Mouse (Mus musculus): ENCODE measurements at regions not wholly inside any gene's neighbourhood (a gene's known extent, or its start where the extent isn't known, plus 50 kb on each side); places are given as distances from the start of the nearest gene placed in this dataset.
A peak's percentile ranks its signal among the peaks of the same experiment; 100 is the strongest.

GRCm38 (mm10) chr19:45304538-45304937 is 59.0 kb upstream of the Btrc start:
- Histone ChIP-seq H3K9me3 (replicated peaks; ENCODE audit: control insufficient read depth, low read length) (no peaks in the 10 kb centered on the region), H3K27me3 (ENCODE audit: control insufficient read depth, insufficient read depth, low read length) (peaks cover 23% of the 10 kb centered on the region), H3K4me1 (ENCODE audit: control insufficient read depth, insufficient read depth, low read length) (peaks cover 32% of the 10 kb centered on the region), H3K27ac (ENCODE audit: low read length) (no peak overlapping the region), H3K4me3 (ENCODE audit: low read length) (no peak overlapping the region), H3K36me3 (ENCODE audit: control insufficient read depth, insufficient read depth) (no peaks in the 10 kb centered on the region), H3K9ac (ENCODE audit: low read length) (no peak overlapping the region), H3K4me2 (ENCODE audit: low read depth, low read length) (no peak overlapping the region)
- ATAC-seq (replicated peaks; ENCODE audit: extremely low read depth, insufficient read depth, low FRiP score) = no peak
- 22% methylated on average over 8 of the region's 8 CpGs for WGBS

GRCm38 (mm10) chr19:45307299-45308275 is 55.9 kb upstream of the Btrc start:
- Histone ChIP-seq H3K4me1 (ENCODE audit: control insufficient read depth, insufficient read depth, low read length) (peaks cover 17% of the 10 kb centered on the region), H3K36me3 (ENCODE audit: control insufficient read depth, insufficient read depth) (no peaks in the 10 kb centered on the region), H3K27me3 (ENCODE audit: control insufficient read depth, insufficient read depth, low read length) (peaks cover 19% of the 10 kb centered on the region), H3K4me2 (ENCODE audit: low read depth, low read length) (no peak overlapping the region), H3K27ac (ENCODE audit: low read length) (no peak overlapping the region; the same call in 1 of the 2 replicates), H3K4me3 (ENCODE audit: low read length) (no peak overlapping the region), H3K9ac (ENCODE audit: low read length) (no peak overlapping the region), H3K9me3 (replicated peaks; ENCODE audit: control insufficient read depth, low read length) (no peaks in the 10 kb centered on the region)
- WGBS = 42% methylated on average over 16 of the region's 16 CpGs
- no peak for ATAC-seq (replicated peaks; ENCODE audit: extremely low read depth, insufficient read depth, low FRiP score)

DNA sequence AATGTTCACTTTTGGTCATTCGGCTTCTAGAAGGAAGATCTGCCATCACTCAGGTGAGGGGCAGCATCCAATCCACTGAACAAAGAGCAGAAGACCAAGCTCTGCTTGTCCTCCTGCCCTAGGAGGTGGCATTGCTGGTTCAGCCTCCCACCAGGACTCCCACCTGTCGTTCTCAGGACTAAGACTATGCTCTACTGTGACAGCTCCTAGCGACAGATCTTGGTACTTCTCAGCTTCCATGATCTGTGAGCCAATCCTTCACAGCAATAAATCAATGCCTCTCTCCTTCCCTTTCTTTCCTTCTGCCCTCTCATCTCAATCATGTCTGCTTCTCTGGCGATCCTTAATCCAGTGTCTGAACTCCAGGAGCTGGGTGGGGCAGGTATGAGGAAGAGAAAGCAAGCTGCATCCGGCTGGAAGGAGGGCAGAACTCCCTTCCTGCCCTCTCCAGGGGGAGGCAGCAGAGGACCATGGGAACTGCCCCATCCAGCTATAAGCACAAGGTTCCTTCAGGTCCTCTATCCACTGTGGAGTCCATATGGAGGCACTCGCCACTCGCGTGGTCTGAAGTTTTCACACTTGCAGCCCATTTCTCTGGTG is 54.8 kb upstream of the Btrc start:
- ATAC-seq (replicated peaks; ENCODE audit: extremely low read depth, insufficient read depth, low FRiP score) = no peak
- no peak overlapping the region for H3K9ac ChIP-seq (ENCODE audit: low read length)
- peaks cover 10% of the 10 kb centered on the region for H3K27me3 ChIP-seq (ENCODE audit: control insufficient read depth, insufficient read depth, low read length)
- 66% methylated on average over 8 of the region's 8 CpGs for WGBS
- no peak overlapping the region for H3K27ac ChIP-seq (ENCODE audit: low read length)
- H3K36me3 ChIP-seq (ENCODE audit: control insufficient read depth, insufficient read depth) = no peaks in the 10 kb centered on the region
- H3K9me3 ChIP-seq (replicated peaks; ENCODE audit: control insufficient read depth, low read length) = no peaks in the 10 kb centered on the region
- H3K4me1 ChIP-seq (ENCODE audit: control insufficient read depth, insufficient read depth, low read length) = peaks cover 13% of the 10 kb centered on the region
- H3K4me3 ChIP-seq (ENCODE audit: low read length) = no peak overlapping the region
- H3K4me2 ChIP-seq (ENCODE audit: low read depth, low read length) = no peak overlapping the region

DNA sequence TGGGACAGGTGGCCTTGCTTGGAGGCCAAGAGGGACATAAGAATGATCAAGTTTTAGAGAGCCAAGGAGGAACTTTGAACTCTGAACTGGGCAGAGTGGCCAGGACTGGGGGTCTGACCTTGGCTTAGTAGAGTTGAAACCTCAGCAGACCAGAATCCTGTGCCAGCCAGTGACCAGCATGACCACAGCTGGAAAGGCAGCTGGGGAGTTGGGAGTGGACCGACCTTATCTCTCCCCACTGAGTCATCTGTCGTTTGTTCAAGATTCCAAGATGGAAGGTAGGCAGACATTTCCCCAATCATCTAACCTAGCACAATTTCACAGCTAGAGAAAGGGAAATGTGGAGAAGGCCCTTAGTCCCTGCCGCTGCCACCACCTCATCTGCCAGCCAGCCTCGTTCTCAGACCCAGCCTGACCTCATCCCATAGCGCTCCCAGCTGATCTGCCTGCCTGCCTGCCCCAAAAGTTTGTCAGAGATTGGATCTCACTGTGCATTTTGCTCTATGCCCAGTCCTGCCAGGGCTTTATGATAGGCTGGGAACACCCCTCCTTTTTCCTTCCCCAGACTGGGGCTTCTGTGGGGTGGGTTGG is 53.1 kb upstream of the Btrc start:
- WGBS = 33% methylated on average over 5 of the region's 5 CpGs
- peaks cover 3% of the 10 kb centered on the region for H3K27me3 ChIP-seq (ENCODE audit: control insufficient read depth, insufficient read depth, low read length)
- H3K4me3 ChIP-seq (ENCODE audit: low read length) = peak overlapping the region; percentile 31
- H3K9me3 ChIP-seq (replicated peaks; ENCODE audit: control insufficient read depth, low read length) = no peaks in the 10 kb centered on the region
- H3K4me2 ChIP-seq (ENCODE audit: low read depth, low read length) = peak overlapping the region; percentile 57
- peak overlapping the region; percentile 59 for H3K9ac ChIP-seq (ENCODE audit: low read length)
- H3K36me3 ChIP-seq (ENCODE audit: control insufficient read depth, insufficient read depth) = no peaks in the 10 kb centered on the region
- ATAC-seq (replicated peaks; ENCODE audit: extremely low read depth, insufficient read depth, low FRiP score) = no peak
- H3K27ac ChIP-seq (ENCODE audit: low read length) = no peak overlapping the region
- H3K4me1 ChIP-seq (ENCODE audit: control insufficient read depth, insufficient read depth, low read length) = peaks cover 13% of the 10 kb centered on the region

DNA sequence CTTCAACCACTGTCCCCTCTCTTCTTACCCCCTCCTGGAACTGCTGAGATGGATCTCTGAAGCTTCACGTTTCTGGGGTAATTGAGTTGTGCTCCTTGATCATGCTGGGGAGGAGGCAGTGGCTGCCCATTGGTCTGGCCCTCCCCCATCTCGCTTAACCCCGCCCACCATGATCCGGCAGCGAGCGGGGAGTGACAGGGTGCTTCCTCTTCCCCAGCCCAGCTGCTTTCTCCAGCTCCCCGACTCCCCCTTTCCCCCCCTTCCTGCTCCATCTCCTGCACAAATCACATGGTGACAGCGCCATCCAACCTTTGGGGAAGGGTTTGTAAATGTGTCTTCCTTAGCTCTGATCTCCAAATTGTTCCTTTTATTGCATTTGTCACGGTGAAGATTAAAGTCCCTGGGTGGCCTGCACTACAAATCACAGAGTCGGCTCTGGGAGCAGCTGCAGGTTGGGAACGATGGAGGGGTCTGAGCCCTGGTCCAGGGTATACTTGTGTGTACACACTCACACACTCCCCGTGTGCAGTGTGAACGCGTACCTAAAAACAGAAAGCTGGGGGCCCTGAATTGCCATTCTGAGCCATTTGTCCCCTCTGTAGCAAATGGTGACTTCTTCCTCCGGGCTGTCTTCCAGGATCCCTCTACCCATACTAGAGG is 52.5 kb upstream of the Btrc start:
- Histone ChIP-seq H3K27ac (ENCODE audit: low read length) (no peak overlapping the region), H3K27me3 (ENCODE audit: control insufficient read depth, insufficient read depth, low read length) (peaks cover 3% of the 10 kb centered on the region; the same call in 1 of the 2 replicates), H3K9ac (ENCODE audit: low read length) (peak overlapping the region; percentile 59), H3K4me3 (ENCODE audit: low read length) (peak overlapping the region; percentile 31), H3K4me1 (ENCODE audit: control insufficient read depth, insufficient read depth, low read length) (peaks cover 13% of the 10 kb centered on the region), H3K9me3 (replicated peaks; ENCODE audit: control insufficient read depth, low read length) (no peaks in the 10 kb centered on the region), H3K4me2 (ENCODE audit: low read depth, low read length) (peak overlapping the region; percentile 57), H3K36me3 (ENCODE audit: control insufficient read depth, insufficient read depth) (no peaks in the 10 kb centered on the region)
- 16% methylated on average over 15 of the region's 15 CpGs for WGBS
- ATAC-seq (replicated peaks; ENCODE audit: extremely low read depth, insufficient read depth, low FRiP score) = peak; percentile 67; the same call in 1 of the 2 replicates

DNA sequence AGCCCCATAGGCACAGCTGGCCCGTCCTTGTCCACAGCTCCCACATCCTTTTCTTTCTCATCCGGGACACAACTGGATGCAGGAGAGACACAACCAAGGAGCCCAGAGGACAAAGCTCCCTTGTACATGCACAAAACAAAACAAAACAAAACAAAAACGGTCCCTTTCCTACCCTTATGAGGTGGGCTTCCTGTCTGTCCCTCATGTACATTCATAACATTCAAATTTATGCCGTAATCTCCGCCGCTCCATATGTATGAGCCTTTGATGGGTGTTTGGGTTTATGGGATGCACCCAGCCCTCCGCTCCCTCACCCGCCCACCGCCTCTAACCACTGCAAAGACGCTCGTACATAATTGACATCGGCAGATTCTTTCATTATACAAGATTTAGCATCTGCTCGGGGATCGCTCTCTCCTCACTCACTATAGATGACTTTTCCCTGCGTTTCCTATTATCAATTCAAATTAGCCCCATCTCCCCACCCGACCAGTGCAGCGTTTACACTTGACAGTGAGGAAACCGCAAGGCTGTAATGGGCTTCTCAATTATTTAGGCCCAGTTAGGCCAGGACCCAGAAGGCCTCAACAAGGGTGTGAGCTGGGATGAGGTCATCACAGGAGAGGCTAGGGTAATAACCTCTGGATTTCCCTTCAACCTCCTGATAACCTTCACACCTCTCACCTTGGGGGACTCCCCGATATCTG is 51.5 kb upstream of the Btrc start:
- Histone ChIP-seq H3K9ac (ENCODE audit: low read length) (no peak overlapping the region), H3K4me1 (ENCODE audit: control insufficient read depth, insufficient read depth, low read length) (peaks cover 13% of the 10 kb centered on the region), H3K4me3 (ENCODE audit: low read length) (no peak overlapping the region), H3K4me2 (ENCODE audit: low read depth, low read length) (no peak overlapping the region), H3K9me3 (replicated peaks; ENCODE audit: control insufficient read depth, low read length) (no peaks in the 10 kb centered on the region), H3K27me3 (ENCODE audit: control insufficient read depth, insufficient read depth, low read length) (no peaks in the 10 kb centered on the region), H3K27ac (ENCODE audit: low read length) (no peak overlapping the region), H3K36me3 (ENCODE audit: control insufficient read depth, insufficient read depth) (no peaks in the 10 kb centered on the region)
- ATAC-seq (replicated peaks; ENCODE audit: extremely low read depth, insufficient read depth, low FRiP score) = no peak
- 80% methylated on average over 19 of the region's 19 CpGs for WGBS

DNA sequence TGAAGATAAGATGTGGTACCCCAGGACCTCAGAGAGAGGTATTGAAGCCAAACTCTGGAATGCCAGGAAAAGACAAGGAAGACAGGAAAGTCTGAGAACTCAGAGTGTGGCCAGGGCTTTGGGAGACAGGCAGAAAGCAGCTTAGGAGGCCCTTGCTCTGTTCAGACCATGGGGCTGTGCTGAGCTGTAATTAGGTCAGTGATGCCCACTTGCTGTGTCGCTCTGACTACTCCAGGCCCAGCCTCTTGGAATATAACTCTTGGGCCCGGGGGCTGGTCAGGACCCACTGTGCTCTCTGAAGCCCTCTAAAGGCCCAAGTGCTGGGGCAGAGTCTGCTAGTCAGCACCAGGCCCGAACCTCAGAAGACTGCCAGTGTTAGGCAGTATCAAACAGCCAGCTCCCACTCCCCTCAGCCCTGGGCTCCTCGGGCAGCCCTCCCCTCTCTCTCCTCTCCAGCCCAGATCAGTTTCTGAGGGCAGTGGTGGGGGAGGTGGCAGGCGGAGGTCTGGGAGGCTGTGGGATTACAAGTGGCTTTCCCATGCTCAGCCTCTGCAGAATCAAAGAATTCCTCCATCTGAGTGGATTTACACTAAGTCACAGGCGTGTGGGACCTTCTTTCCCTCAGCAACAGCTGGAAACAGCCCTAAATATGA is 50.7 kb upstream of the Btrc start:
- Histone ChIP-seq H3K27ac (ENCODE audit: low read length) (no peak overlapping the region), H3K4me1 (ENCODE audit: control insufficient read depth, insufficient read depth, low read length) (peaks cover 4% of the 10 kb centered on the region; the same call in 1 of the 2 replicates), H3K9ac (ENCODE audit: low read length) (no peak overlapping the region), H3K27me3 (ENCODE audit: control insufficient read depth, insufficient read depth, low read length) (no peaks in the 10 kb centered on the region), H3K4me2 (ENCODE audit: low read depth, low read length) (no peak overlapping the region), H3K4me3 (ENCODE audit: low read length) (no peak overlapping the region), H3K36me3 (ENCODE audit: control insufficient read depth, insufficient read depth) (no peaks in the 10 kb centered on the region), H3K9me3 (replicated peaks; ENCODE audit: control insufficient read depth, low read length) (no peaks in the 10 kb centered on the region)
- ATAC-seq (replicated peaks; ENCODE audit: extremely low read depth, insufficient read depth, low FRiP score) = no peak
- WGBS = 29% methylated on average over 6 of the region's 6 CpGs
